Mouse (Mus musculus) MEL (cell line): Measurements from ENCODE around the gene Gm21970. TPM values are rescaled to one million over a fixed set of nuclear protein-coding genes. Genes with fewer than 3 reads are reported as not detected.

Source experiments
- DNase-seq: peaks from one replicate; pipeline ENCODE4 v3.0.0; 2011; ENCODE audit warnings: low read depth, low spot score
- H3K27ac ChIP-seq: 2 replicates; pipeline ENCODE4 v1.5.1; 2012; ENCODE audit warnings: low read depth, mild to moderate bottlenecking, control low read depth, low read length, moderate library complexity; ENCODE audit not compliant: control insufficient read depth
- H3K27me3 ChIP-seq, 2 experiments: fragments of 150-350 bp in 1 of 2; sonication (generic) in 1 of 2; 2 replicates each; pipeline ENCODE4 v1.6.1; 2012; ENCODE audit warnings: low read length in 2 of 2, mild to moderate bottlenecking in 2 of 2, improper control_type of control experiment in 1 of 2, moderate library complexity in 1 of 2; ENCODE audit not compliant: insufficient read depth in 2 of 2, control insufficient read depth in 1 of 2
- H3K36me3 ChIP-seq, 2 experiments: 2 replicates each; pipeline ENCODE4 v1.6.1; 2012 to 2014; ENCODE audit warnings: low read length in 2 of 2, improper control_type of control experiment in 1 of 2, inconsistent platforms in 1 of 2, mild to moderate bottlenecking in 1 of 2; ENCODE audit not compliant: insufficient read depth in 2 of 2, control insufficient read depth in 1 of 2
- H3K4me1 ChIP-seq, 2 experiments: fragments of 150-350 bp in 1 of 2; sonication (generic) in 1 of 2; 2 replicates each; pipeline ENCODE4 v1.6.1; 2012; ENCODE audit warnings: low read length in 2 of 2, improper control_type of control experiment in 1 of 2, mild to moderate bottlenecking in 1 of 2; ENCODE audit not compliant: insufficient read depth in 2 of 2, control insufficient read depth in 1 of 2
- H3K4me3 ChIP-seq, 2 experiments: fragments of 150-350 bp in 1 of 2; sonication (generic) in 1 of 2; 2 replicates each; pipeline ENCODE4 v1.5.1; 2012; ENCODE audit warnings: low read depth in 2 of 2, low read length in 2 of 2, mild to moderate bottlenecking in 2 of 2, moderate library complexity in 2 of 2, control low read depth in 1 of 2, improper control_type of control experiment in 1 of 2; ENCODE audit not compliant: control insufficient read depth in 1 of 2, insufficient read depth in 1 of 2
- H3K79me2 ChIP-seq: 2 replicates; pipeline ENCODE4 v1.6.1; 2012; ENCODE audit warnings: mild to moderate bottlenecking, low read length, moderate library complexity; ENCODE audit not compliant: control insufficient read depth, poor library complexity, insufficient read depth
- H3K9ac ChIP-seq: 2 replicates; pipeline ENCODE4 v1.6.1; 2012; ENCODE audit warnings: low read depth, mild to moderate bottlenecking, control low read depth, low read length, moderate library complexity; ENCODE audit not compliant: control insufficient read depth, poor library complexity, severe bottlenecking
- H3K9me3 ChIP-seq: fragments of 150-350 bp; sonication (generic); replicated peaks from 2 replicates; pipeline ENCODE4 v1.6.1; 2012; ENCODE audit warnings: mild to moderate bottlenecking, low read length, improper control_type of control experiment, moderate library complexity; ENCODE audit not compliant: insufficient read depth
- CHD1 ChIP-seq: IDR thresholded peaks from 2 replicates; pipeline ENCODE4 v1.6.1; 2012; ENCODE audit warnings: low read depth, mild to moderate bottlenecking, inconsistent platforms, low read length, improper control_type of control experiment
- CHD2 ChIP-seq: IDR thresholded peaks from 2 replicates; pipeline ENCODE4 v1.6.1; 2011; ENCODE audit warnings: low read length, improper control_type of control experiment
- CTCF ChIP-seq, 3 experiments: IDR thresholded peaks in 2 of 3; conservative IDR thresholded peaks in 1 of 3; 2 replicates each; pipeline ENCODE4 v1.5.1; 2011 to 2012; ENCODE audit warnings: low read length in 3 of 3, low read depth in 2 of 3, mild to moderate bottlenecking in 2 of 3, improper control_type of control experiment in 1 of 3, inconsistent platforms in 1 of 3, mixed read lengths in 1 of 3, moderate library complexity in 1 of 3; ENCODE audit not compliant: control insufficient read depth in 1 of 3, insufficient read depth in 1 of 3, poor library complexity in 1 of 3, severe bottlenecking in 1 of 3
- ETS1 ChIP-seq: IDR thresholded peaks from 2 replicates; pipeline ENCODE4 v1.6.1; 2012; ENCODE audit warnings: low read depth, mild to moderate bottlenecking, inconsistent platforms, low read length, improper control_type of control experiment, moderate library complexity
- GABPA ChIP-seq: IDR thresholded peaks from 2 replicates; pipeline ENCODE4 v1.6.1; 2012; ENCODE audit warnings: low read depth, mild to moderate bottlenecking, inconsistent platforms, low read length, improper control_type of control experiment, moderate library complexity
- GATA1 ChIP-seq: IDR thresholded peaks from 2 replicates; pipeline ENCODE4 v1.6.1; 2011; ENCODE audit warnings: low read depth, low read length, improper control_type of control experiment
- MYB ChIP-seq: IDR thresholded peaks from 2 replicates; pipeline ENCODE4 v1.6.1; 2011; ENCODE audit warnings: mild to moderate bottlenecking, low read depth, low read length, improper control_type of control experiment
- MYC ChIP-seq: IDR thresholded peaks from 2 replicates; pipeline ENCODE4 v1.6.1; 2011; ENCODE audit warnings: low read depth, mild to moderate bottlenecking, low read length, improper control_type of control experiment, moderate library complexity
- NRF1 ChIP-seq: IDR thresholded peaks from 2 replicates; pipeline ENCODE4 v1.6.1; 2014; ENCODE audit warnings: low read depth, mild to moderate bottlenecking, inconsistent platforms, low read length, improper control_type of control experiment, moderate library complexity; ENCODE audit not compliant: poor library complexity, insufficient read depth, severe bottlenecking
- RCOR1 ChIP-seq: IDR thresholded peaks from 2 replicates; pipeline ENCODE4 v1.6.1; 2012; ENCODE audit warnings: low read depth, mild to moderate bottlenecking, inconsistent platforms, low read length, improper control_type of control experiment
- TAL1 ChIP-seq: IDR thresholded peaks from 2 replicates; pipeline ENCODE4 v1.6.1; 2012; ENCODE audit warnings: mild to moderate bottlenecking, inconsistent platforms, low read length, moderate library complexity, mixed read lengths
- UBTF ChIP-seq: IDR thresholded peaks from 2 replicates; pipeline ENCODE4 v1.6.1; 2012; ENCODE audit warnings: low read depth, mild to moderate bottlenecking, inconsistent platforms, low read length, improper control_type of control experiment, moderate library complexity, borderline replicate concordance; ENCODE audit not compliant: insufficient read depth
- USF2 ChIP-seq, 2 experiments: IDR thresholded peaks; 2 replicates each; pipeline ENCODE4 v1.6.1; 2011 to 2012; ENCODE audit warnings: improper control_type of control experiment in 2 of 2, low read length in 2 of 2, borderline replicate concordance in 1 of 2, inconsistent platforms in 1 of 2, low read depth in 1 of 2, mild to moderate bottlenecking in 1 of 2; ENCODE audit not compliant: insufficient read depth in 1 of 2
- ZC3H11A ChIP-seq: IDR thresholded peaks from 2 replicates; pipeline ENCODE4 v1.6.1; 2012; ENCODE audit warnings: low read depth, mild to moderate bottlenecking, inconsistent platforms, low read length, improper control_type of control experiment
- ZKSCAN1 ChIP-seq: IDR thresholded peaks from 2 replicates; pipeline ENCODE4 v1.6.1; 2012; ENCODE audit warnings: low read depth, mild to moderate bottlenecking, inconsistent platforms, low read length, improper control_type of control experiment, moderate library complexity
- polyA plus RNA-seq, 2 experiments: library from polyadenylated mRNA; stranded (reverse) in 1 of 2; unstranded in 1 of 2; fragments of >175 nt in 1 of 2; fragments of >200 nt in 1 of 2; gene quantifications; 2 replicates each; pipeline versions ENCODE4 v1.2.1 to v1.2.4; 2012; ENCODE audit warnings: low replicate concordance in 2 of 2, low read depth in 1 of 2; ENCODE audit not compliant: insufficient read length in 2 of 2, insufficient read depth in 1 of 2, missing spikeins in 1 of 2
- total RNA-seq: library from RNA; depleted of rRNA; stranded (reverse); fragments of 300-350 nt; gene quantifications from 2 replicates; pipeline ENCODE4 v1.2.3, GENCODE M21; 2012

Gene Gm21970
- total and polyA plus RNA-seq, 3 experiments: not detected

DNA sequence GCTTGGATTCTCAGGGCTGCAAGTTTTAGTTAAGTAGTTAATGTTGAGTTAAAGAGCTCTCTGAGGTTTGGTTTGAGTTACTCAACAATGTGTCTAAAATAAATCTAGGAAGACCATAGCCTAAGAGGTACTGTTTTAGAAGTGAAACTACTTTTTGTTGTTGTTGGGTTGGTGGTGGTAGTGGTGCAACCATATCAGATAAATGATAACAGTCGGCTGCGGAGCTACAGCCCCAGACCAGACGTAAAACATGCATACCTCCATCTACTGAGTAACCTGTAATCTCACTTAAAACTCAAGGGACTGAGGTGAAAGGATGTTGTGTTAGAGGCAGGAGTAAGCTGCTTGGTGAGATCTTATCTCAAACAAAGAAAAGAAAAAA, 17.3 kb upstream of the Gm21970 start:
- TF ChIP-seq RCOR1 (no peak), USF2 (IDR thresholded peaks at IDR 0.05; ENCODE audit: borderline replicate concordance in 1 of 2, insufficient read depth in 1 of 2, low read depth in 1 of 2, low read length in 2 of 2) (no peak), GABPA (no peak), MYC (no peak), GATA1 (peak; percentile 51; the same call in 1 of the 2 replicates)
- Histone ChIP-seq H3K36me3 (peaks cover 0 to 10% of the 10 kb centered on the region in 2 experiments; a peak in 3 of 4 replicates), H3K4me3 (peak overlapping the region in 1 of 2 experiments; percentile 93; a peak in 2 of 4 replicates), H3K79me2 (peaks cover 23% of the 10 kb centered on the region), H3K9ac (peak overlapping the region; percentile 93), H3K4me1 (peaks cover 7 to 10% of the 10 kb centered on the region in 2 experiments), H3K9me3 (no peaks in the 10 kb centered on the region), H3K27me3 (no peaks in the 10 kb centered on the region), H3K27ac (no peak overlapping the region)
- peak; percentile 23 for DNase-seq

DNA sequence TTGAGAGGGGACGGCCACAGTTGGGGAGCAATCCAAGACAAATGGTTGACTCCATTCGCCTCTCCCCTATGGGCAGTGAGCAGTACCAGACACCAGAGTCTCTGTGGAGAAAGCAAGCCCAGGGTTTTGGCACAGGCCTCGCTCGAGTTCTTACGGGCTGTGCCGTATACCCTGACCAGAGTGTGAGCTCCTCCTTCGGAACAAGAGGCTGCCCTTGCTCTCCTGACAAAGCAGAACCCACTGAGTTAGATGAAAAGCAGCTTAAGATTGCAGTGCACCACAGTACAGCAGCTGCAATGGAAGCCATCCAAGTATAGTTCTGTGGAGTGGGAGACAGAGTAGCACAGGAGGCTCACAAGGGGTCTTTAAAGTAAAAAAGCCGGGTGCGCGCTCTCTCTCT, 14.8 kb upstream of the Gm21970 start:
- peaks cover 23% of the 10 kb centered on the region for H3K79me2 ChIP-seq
- H3K27ac ChIP-seq: no peak overlapping the region
- peaks cover 4 to 10% of the 10 kb centered on the region in 2 experiments for H3K4me1 ChIP-seq
- no peak overlapping the region for H3K9ac ChIP-seq
- no peaks in the 10 kb centered on the region for H3K9me3 ChIP-seq
- peaks cover 2 to 9% of the 10 kb centered on the region in 2 experiments; a peak in 3 of 4 replicates for H3K36me3 ChIP-seq
- TF ChIP-seq ZKSCAN1: no peak
- TF ChIP-seq ETS1: no peak
- TF ChIP-seq NRF1: no peak
- no peak for TF ChIP-seq GABPA
- no peak for TF ChIP-seq MYB
- no peak for TF ChIP-seq GATA1
- TF ChIP-seq CHD2: no peak
- no peak for TF ChIP-seq RCOR1
- TF ChIP-seq ZC3H11A: no peak
- no peak for TF ChIP-seq UBTF
- no peak for TF ChIP-seq TAL1
- no peak for TF ChIP-seq CTCF (IDR thresholded peaks at IDR 0.05 in 2 of 3, conservative IDR thresholded peaks at IDR 0.05 in 1 of 3; ENCODE audit: control insufficient read depth in 1 of 3, insufficient read depth in 1 of 3, low read depth in 2 of 3, low read length in 3 of 3, poor library complexity in 1 of 3, severe bottlenecking in 1 of 3)
- no peak for TF ChIP-seq CHD1
- no peak overlapping the region for H3K4me3 ChIP-seq
- no peaks in the 10 kb centered on the region for H3K27me3 ChIP-seq
- DNase-seq: no peak
